Mouse (Mus musculus): Measurements from ENCODE around the gene Sipa1l3. TPM values are rescaled to one million over a fixed set of nuclear protein-coding genes. Genes with fewer than 3 reads are reported as not detected.

Gene Sipa1l3
- polyA plus RNA-seq, 2 experiments: 16.2 to 39.0 TPM

- no peaks in the 10 kb centered on the region for H3K27me3 ChIP-seq (ENCODE audit: control insufficient read depth, insufficient read depth, low read length)
- H3K27ac ChIP-seq (replicated peaks; ENCODE audit: low read depth, low read length): no peak overlapping the region
- H3K36me3 ChIP-seq (ENCODE audit: control insufficient read depth, insufficient read depth, low read length): no peaks in the 10 kb centered on the region
- peak overlapping the region; percentile 90 for H3K4me2 ChIP-seq (replicated peaks; ENCODE audit: low read depth, low read length, severe bottlenecking)
- WGBS: 73% methylated on average over 6 of the region's 6 CpGs
- peak overlapping the region; percentile 57; the same call in 1 of the 2 replicates for H3K9ac ChIP-seq (ENCODE audit: low read depth, low read length, severe bottlenecking)
- DNase-seq (ENCODE audit: low spot score) (no peak), ATAC-seq (ENCODE audit: low FRiP score, low read depth) (no peak)
- H3K9me3 ChIP-seq (ENCODE audit: control insufficient read depth, low read length): no peaks in the 10 kb centered on the region
- no peak for TF ChIP-seq POLR2A (IDR thresholded peaks at IDR 0.05; ENCODE audit: borderline replicate concordance, extremely low read depth, insufficient read depth, insufficient read length)
- peaks cover 33% of the 10 kb centered on the region for H3K4me1 ChIP-seq (ENCODE audit: control insufficient read depth, insufficient read depth, low read length)
- H3K4me3 ChIP-seq (replicated peaks; ENCODE audit: low read length): peak overlapping the region; percentile 58; the same call in 1 of the 2 replicates
These were observed 228.6 kb downstream of the Sipa1l3 start for GRCm38 (mm10) chr7:29289856-29290255.

- Histone ChIP-seq H3K27me3 (ENCODE audit: control insufficient read depth, insufficient read depth, low read length) (no peaks in the 10 kb centered on the region), H3K9me3 (ENCODE audit: control insufficient read depth, low read length) (no peaks in the 10 kb centered on the region), H3K4me3 (replicated peaks; ENCODE audit: low read length) (peak within 1 kb of the TSS; percentile 58), H3K4me1 (ENCODE audit: control insufficient read depth, insufficient read depth, low read length) (peaks cover 33% of the 10 kb centered on the region), H3K36me3 (ENCODE audit: control insufficient read depth, insufficient read depth, low read length) (no peaks in the 10 kb centered on the region), H3K27ac (replicated peaks; ENCODE audit: low read depth, low read length) (no peak within 1 kb of the TSS), H3K4me2 (replicated peaks; ENCODE audit: low read depth, low read length, severe bottlenecking) (peak within 1 kb of the TSS; percentile 90), H3K9ac (ENCODE audit: low read depth, low read length, severe bottlenecking) (peak within 1 kb of the TSS; percentile 57)
- under 1% methylated on average over 59 of the region's 59 CpGs for WGBS
- DNase-seq (ENCODE audit: low spot score): peak; percentile 74
- ATAC-seq (ENCODE audit: low FRiP score, low read depth): peak; percentile 74; the same call in 1 of the 2 replicates
- TF ChIP-seq POLR2A (IDR thresholded peaks at IDR 0.05; ENCODE audit: borderline replicate concordance, extremely low read depth, insufficient read depth, insufficient read length): no peak
These were observed 229.4 kb downstream of the Sipa1l3 start, which contains the start of gene Ppp1r14a for GRCm38 (mm10) chr7:29288942-29289638. TSS of gene Ppp1r14a (plus strand) at chr7:29289308.

GRCm38 (mm10) chr7:29288079-29288478 is 230.4 kb downstream of the Sipa1l3 start:
- no peak overlapping the region for H3K27ac ChIP-seq (replicated peaks; ENCODE audit: low read depth, low read length)
- no peak for ATAC-seq (ENCODE audit: low FRiP score, low read depth)
- no peaks in the 10 kb centered on the region for H3K36me3 ChIP-seq (ENCODE audit: control insufficient read depth, insufficient read depth, low read length)
- no peak for TF ChIP-seq POLR2A (IDR thresholded peaks at IDR 0.05; ENCODE audit: borderline replicate concordance, extremely low read depth, insufficient read depth, insufficient read length)
- H3K4me3 ChIP-seq (replicated peaks; ENCODE audit: low read length): no peak overlapping the region
- no peak for DNase-seq (ENCODE audit: low spot score)
- H3K4me2 ChIP-seq (replicated peaks; ENCODE audit: low read depth, low read length, severe bottlenecking): no peak overlapping the region
- no peak overlapping the region for H3K9ac ChIP-seq (ENCODE audit: low read depth, low read length, severe bottlenecking)
- peaks cover 28% of the 10 kb centered on the region for H3K4me1 ChIP-seq (ENCODE audit: control insufficient read depth, insufficient read depth, low read length)
- H3K9me3 ChIP-seq (ENCODE audit: control insufficient read depth, low read length): no peaks in the 10 kb centered on the region
- WGBS: 97% methylated on average over 2 of the region's 2 CpGs
- H3K27me3 ChIP-seq (ENCODE audit: control insufficient read depth, insufficient read depth, low read length): no peaks in the 10 kb centered on the region

- H3K9ac ChIP-seq (ENCODE audit: low read depth, low read length, severe bottlenecking): no peak overlapping the region
- no peak for DNase-seq (ENCODE audit: low spot score)
- 90% methylated on average over 7 of the region's 7 CpGs for WGBS
- ATAC-seq (ENCODE audit: low FRiP score, low read depth): no peak
- H3K36me3 ChIP-seq (ENCODE audit: control insufficient read depth, insufficient read depth, low read length): no peaks in the 10 kb centered on the region
- no peak overlapping the region for H3K4me2 ChIP-seq (replicated peaks; ENCODE audit: low read depth, low read length, severe bottlenecking)
- TF ChIP-seq POLR2A (IDR thresholded peaks at IDR 0.05; ENCODE audit: borderline replicate concordance, extremely low read depth, insufficient read depth, insufficient read length): no peak
- H3K4me1 ChIP-seq (ENCODE audit: control insufficient read depth, insufficient read depth, low read length): peaks cover 22% of the 10 kb centered on the region
- no peaks in the 10 kb centered on the region for H3K27me3 ChIP-seq (ENCODE audit: control insufficient read depth, insufficient read depth, low read length)
- H3K27ac ChIP-seq (replicated peaks; ENCODE audit: low read depth, low read length): no peak overlapping the region
- H3K4me3 ChIP-seq (replicated peaks; ENCODE audit: low read length): no peak overlapping the region
- no peaks in the 10 kb centered on the region for H3K9me3 ChIP-seq (ENCODE audit: control insufficient read depth, low read length)
These were observed 231.0 kb downstream of the Sipa1l3 start for GRCm38 (mm10) chr7:29287481-29287880.

- WGBS: 90% methylated on average over 6 of the region's 6 CpGs
- no peaks in the 10 kb centered on the region for H3K27me3 ChIP-seq (ENCODE audit: control insufficient read depth, insufficient read depth, low read length)
These were observed 233.9 kb downstream of the Sipa1l3 start for GRCm38 (mm10) chr7:29284523-29284922.

More at GRCm38 (mm10) chr7:29284523-29284922, 233.9 kb downstream of the Sipa1l3 start:
- no peak overlapping the region for H3K27ac ChIP-seq (replicated peaks; ENCODE audit: low read depth, low read length)
- H3K36me3 ChIP-seq (ENCODE audit: control insufficient read depth, insufficient read depth, low read length): no peaks in the 10 kb centered on the region
- H3K4me3 ChIP-seq (replicated peaks; ENCODE audit: low read length): no peak overlapping the region
- peaks cover 13% of the 10 kb centered on the region for H3K4me1 ChIP-seq (ENCODE audit: control insufficient read depth, insufficient read depth, low read length)
- H3K9ac ChIP-seq (ENCODE audit: low read depth, low read length, severe bottlenecking): no peak overlapping the region
- no peak for TF ChIP-seq POLR2A (IDR thresholded peaks at IDR 0.05; ENCODE audit: borderline replicate concordance, extremely low read depth, insufficient read depth, insufficient read length)
- DNase-seq (ENCODE audit: low spot score) (no peak), ATAC-seq (ENCODE audit: low FRiP score, low read depth) (no peak)
- H3K9me3 ChIP-seq (ENCODE audit: control insufficient read depth, low read length): no peaks in the 10 kb centered on the region
- no peak overlapping the region for H3K4me2 ChIP-seq (replicated peaks; ENCODE audit: low read depth, low read length, severe bottlenecking)

Data from limb, embryonic 14.5 days (tissue).